Mouse (Mus musculus) regulatory T cell (primary cell): ENCODE measurements around the gene Mns1.
"Not testable (repeated sequence)": the region's sequence is repeated elsewhere in the genome, so short reads cannot be mapped to it uniquely, and the experiment has no call there.

Experiments used
- in situ Hi-C: fragments of 300-600 bp; cut with MboI, MseI; formaldehyde crosslinking; loops from one replicate; pipeline ENCODE4 v1.15.1; 2025; ENCODE audit warnings: high pct_unique_total_duplicates

The Mns1 gene

DNA sequence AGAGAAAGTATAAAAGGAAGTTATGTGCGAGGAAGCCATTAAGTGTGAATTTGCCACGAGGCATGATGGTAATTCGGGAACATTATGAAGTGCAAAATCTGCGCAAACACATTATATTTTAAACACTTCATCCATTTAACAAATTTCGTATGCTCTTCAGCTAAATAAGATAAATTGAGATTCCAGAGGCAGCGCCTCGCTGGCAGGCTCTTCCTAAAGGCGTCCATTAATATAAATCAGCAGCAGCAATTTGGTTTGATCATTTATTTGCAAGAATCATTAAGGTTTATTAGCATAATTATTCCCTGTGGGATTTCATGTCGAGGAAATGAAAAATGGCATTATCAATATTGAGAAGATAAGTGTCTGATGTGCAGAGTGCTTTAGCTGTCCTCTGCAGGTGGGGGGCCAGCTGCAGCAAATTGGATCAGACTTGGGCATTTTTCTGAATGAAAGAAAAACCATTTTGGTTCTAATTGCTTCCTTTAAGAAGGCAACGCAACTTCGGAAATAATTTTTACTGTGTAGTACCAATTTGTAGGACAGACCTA, 12.4 kb upstream of the Mns1 start:
- in situ Hi-C loops, result no loop called here

GRCm38 (mm10) chr9:72427861-72428260, 9.9 kb upstream of the Mns1 start:
- in situ Hi-C loops, result no loop called here

GRCm38 (mm10) chr9:72434876-72435275, 2.9 kb upstream of the Mns1 start:
- in situ Hi-C loops, result loop anchor here (10.0 kb wide), 1 partner anchor 60 kb away; no protein-coding TSS in a partner anchor

- in situ Hi-C loops, result loop anchor here (10.0 kb wide), 1 partner anchor 64 kb away; no protein-coding TSS in a partner anchor
Measured at GRCm38 (mm10) chr9:72438749-72439148, 938 bp downstream of the Mns1 start.

DNA sequence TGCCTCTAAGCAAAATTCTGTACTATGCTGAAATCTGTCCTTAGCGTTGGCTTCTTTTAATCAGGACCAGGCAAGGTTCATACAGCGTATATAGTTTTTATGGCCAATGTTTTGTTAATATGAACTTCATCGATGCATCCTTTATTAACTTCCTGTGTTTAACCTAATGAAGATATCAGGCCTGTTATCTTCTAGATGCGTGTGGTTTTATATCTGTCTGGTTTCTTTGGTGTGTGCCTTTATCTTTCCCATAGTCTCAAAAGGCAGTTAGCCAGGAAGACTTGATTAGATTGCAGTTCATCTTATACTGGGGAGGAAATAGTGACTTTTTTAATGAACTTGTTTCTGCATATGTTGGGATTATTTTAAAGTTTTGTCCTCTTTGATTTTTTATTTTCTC, 2.5 kb downstream of the Mns1 start:
- in situ Hi-C loops, result no loop called here

DNA sequence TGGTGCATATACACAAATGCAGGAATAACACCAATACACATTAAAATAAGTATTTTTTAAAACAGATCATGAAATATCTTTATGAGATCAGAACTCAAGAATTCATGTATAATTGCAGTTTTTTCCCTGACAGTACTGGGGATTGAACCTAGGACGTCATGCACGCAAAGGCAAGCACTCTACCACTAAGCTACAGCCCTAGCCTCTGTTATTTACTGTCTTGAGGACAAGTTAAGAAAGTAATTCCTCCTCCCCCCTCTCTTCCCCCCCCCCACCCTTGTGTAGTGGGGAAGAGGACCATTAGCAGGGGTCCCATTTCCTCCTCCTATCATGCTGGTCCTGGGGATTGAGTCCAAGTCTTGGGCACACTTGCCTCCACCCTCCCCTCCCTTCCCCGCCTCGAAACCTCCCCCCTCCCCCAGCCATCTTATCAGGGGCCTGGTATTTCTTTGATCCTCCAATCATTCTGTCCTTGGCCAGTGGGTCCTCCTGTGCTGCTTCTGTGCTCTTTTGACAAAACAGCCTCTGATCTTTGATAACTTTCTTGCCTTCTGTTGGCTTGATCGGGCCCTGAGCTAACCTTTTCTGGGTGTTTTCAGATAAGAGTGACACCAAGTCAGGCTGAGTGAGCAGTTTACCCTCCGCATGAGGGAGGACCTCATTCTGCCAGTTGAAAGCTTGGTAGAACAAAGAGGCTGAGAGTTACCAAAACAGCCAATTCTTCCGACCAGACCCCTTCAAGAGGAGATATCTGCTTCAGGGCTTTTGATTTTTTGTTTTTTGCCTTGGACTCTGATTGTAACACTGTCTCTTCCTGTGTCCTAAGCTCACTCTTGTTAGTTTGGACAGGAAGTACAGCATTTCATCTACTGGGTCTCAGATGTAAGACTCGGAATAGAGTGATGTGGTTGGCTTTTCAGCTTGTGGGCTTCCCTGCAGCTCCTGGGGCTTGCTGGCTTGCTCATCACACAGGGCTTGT, 3.4 kb downstream of the Mns1 start:
- in situ Hi-C loops, result no loop called here

- in situ Hi-C loops, result no loop called here
Measured at GRCm38 (mm10) chr9:72441927-72442715, 4.3 kb downstream of the Mns1 start.

DNA sequence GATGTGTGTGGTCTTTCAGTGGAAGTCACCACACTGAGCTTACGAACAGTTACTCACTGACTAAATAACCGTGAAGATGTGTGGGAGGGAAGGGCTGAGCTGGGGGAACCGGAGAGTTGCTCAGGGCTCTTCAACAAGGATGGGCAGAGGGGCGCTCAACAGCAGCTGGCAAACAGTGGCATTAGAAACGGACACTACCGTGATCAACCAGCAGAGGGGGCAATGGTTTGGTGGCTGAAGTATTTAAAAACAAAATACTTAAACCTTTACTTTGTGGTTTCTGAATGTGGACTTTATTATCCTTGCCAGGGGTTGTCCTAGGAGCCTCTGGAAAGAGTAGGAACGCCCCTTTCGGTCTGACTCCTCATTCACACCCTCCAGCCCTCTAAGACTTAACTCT, 10.2 kb downstream of the Mns1 start:
- in situ Hi-C loops, result no loop called here

DNA sequence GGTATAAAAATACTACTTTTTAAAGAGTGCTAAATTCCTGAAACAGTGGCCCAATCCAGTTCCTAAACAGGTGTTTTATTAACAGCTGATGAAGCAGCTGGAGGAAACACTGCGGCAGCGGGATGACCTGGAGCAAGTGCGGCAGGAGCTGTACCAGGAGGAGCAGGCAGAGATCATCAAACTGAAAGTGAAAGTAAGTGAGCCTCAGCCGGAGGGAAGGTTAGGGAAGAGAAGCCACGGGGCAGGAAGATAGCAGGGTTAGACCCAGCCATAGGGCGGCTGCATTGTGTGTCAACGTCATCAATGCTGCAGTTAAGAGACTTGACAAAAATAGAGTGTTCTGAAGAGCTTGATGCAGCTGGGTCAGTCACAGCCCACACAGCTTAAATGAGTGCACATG, 11.6 kb downstream of the Mns1 start:
- in situ Hi-C loops, result no loop called here

DNA sequence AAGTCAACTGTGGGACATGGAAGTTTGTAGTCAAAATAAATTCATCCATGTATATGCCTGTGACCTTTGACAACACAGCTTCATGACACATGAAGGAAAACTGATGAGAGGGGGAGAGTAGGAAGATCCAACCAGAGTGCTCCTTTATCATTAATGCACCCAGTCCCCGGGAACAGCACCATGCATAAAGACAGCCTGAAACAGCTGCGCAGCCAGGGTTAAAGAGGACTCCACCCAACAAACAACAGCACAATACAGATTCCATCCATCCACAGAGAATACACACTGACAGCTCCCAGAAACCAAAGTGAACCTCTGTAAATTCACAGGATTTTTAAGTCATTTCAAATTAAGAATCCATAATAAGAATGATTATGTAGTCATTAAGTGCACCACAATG, 12.0 kb downstream of the Mns1 start:
- in situ Hi-C loops, result no loop called here

DNA sequence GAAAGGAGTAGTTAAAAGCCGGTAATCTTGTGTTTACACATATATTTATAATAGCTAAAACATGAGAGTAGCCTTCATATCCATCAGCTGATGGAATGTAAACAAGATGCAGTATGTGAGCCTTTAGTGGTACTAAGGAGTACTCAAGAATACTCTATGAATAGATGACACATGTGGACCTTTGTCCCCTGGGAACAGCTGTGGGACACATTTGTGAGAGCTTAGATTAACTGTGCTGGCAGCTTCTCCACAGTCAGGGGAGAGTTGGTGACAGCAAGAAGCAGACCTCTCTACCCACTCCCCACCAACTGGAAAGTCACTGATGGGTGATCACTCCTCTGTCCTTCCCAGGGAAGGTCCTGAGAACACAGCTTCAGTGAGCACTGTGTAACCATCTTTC, 12.6 kb downstream of the Mns1 start:
- in situ Hi-C loops, result no loop called here

- in situ Hi-C loops, result no loop called here
Measured at GRCm38 (mm10) chr9:72451111-72451510, 13.3 kb downstream of the Mns1 start.

DNA sequence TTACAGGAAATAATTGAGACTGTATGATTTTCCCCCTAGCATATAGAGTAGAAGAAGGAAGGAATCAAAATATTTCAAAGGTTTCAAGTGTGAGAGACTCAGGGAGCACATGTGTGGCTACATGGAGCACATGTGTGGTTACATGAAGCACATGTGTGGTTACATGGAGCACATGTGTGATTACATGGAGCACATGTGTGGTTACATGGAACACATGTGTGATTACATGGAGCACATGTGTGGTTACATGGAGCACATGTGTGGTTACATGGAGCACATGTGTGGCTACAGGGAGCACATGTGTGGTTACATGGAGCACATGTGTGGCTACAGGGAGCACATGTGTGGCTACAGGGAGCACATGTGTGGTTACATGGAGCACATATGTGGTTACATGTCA, 16.5 kb downstream of the Mns1 start:
- in situ Hi-C loops, result not testable (repeated sequence)

DNA sequence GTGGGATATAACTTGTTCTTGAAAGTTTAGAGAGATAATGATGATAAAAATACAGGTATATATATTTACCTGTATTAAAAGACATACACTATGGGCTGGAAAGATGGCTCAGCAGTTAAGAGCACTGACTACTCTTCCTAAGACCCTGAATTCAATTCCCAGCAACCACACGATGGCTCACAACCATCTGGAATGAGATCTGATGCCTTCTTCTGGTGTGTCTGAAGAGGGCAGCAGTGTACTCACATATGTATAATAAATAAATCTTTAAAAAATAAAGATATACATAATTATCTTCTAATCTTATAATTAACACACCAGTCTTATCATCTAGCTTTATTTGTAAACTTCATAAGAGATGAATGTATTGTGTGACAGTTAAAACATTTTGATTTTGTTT, 18.6 kb downstream of the Mns1 start:
- in situ Hi-C loops, result no loop called here

DNA sequence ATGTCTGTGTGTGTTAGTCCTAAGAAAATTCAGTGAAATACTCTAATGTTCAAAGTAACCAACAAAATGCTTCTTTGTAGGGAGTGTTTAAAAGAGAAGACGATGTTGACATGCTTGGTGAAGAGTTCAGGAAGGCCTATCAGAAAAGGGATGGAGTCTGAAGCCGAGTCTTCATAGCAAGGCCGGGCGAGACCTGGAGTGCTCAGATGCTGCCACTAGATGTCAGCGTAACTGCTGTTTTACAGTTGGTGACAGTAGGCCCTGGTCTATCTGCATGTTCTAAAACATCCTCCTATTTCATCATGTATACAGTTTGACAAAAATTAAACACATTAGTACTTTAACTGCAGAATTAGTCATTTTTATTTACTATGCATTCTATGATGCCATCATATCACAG, 20.4 kb downstream of the Mns1 start:
- in situ Hi-C loops, result no loop called here

DNA sequence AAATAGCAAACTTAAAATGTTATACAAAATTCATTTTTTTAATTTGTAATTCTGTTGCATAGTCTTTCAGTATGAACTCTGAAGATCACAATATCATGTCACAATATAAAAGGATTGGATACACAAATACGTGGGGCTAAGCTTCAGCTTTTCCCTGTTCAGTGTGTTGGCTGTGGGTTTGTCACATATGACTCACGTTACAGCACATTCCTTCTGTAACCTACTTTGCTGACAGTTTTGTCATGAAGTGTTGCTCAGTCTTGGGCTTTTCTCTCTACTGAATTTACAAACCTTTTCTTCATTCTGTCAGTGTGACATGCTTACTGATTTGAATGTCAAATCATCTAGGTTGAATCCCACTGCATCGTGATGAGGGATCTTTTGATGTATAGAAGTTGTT, 21.9 kb downstream of the Mns1 start:
- in situ Hi-C loops, result no loop called here

DNA sequence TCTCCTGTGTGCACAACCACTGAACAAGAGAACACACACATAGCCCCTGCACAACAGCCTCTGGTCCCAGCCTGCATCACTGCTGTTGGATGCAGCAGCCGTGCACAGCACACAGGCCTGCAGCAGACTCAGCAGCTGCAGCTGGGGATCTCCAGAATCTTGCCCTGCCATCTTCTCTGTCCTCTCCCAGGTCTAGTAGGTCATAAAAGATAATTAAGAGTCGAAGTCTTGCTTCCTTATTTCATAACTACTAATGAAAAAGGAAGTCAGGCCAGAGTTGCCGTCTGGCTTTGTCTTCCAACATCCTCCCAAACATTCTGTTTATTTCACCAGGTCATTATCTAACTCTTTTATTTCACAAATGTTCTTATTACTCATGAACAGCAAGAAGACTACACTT, 23.0 kb downstream of the Mns1 start:
- in situ Hi-C loops, result no loop called here

DNA sequence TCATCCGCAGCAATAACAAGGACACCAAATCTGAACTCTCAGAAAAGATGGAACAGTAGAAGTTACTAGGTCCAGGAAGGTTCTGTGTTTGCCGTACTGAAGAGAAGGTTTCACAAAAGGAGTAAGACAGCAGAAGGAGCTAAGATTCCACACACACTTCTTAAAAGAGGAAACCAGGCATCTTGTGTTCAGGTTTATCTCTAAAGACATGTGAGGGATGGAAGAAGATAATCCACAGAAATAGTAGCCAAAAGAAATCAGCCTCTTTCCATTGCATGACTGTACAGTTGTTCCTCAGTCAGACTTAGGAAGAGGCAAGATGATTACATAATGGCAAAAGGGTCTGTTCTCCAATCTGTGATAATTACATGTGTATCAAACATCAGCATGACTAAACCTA, 24.6 kb downstream of the Mns1 start:
- in situ Hi-C loops, result no loop called here

DNA sequence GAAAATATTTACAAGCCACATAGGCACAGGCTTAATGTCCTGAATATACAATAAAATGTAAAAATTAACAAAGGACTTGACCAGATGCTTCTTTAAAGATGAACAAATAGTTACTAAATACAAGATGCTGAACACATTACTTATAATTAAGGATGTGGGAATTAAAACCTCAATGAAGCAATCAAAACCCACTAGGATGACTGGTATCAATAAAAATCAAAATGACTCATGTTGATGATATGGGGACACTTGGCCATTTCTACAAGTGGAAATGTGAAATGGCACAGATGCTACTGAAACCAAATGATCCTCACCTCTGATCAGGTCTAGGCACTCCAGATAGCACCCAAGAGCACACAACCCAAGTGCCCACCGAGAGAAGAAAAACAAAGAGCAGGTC, 27.0 kb downstream of the Mns1 start:
- in situ Hi-C loops, result no loop called here

GRCm38 (mm10) chr9:72465754-72466181, 28.0 kb downstream of the Mns1 start:
- in situ Hi-C loops, result no loop called here

- in situ Hi-C loops, result no loop called here
Measured at GRCm38 (mm10) chr9:72467551-72468407, 30.0 kb downstream of the Mns1 start.
